Mouse (Mus musculus): ENCODE measurements around the gene Lgsn.

The Lgsn gene

GRCm38 (mm10) chr1:31176101-31176500, at the start of gene Lgsn:
Gene Lgsn (plus strand): TSS chr1:31176401.
- no peak for DNase-seq

GRCm38 (mm10) chr1:31138387-31138786, 37.8 kb upstream of the Lgsn start:
- no peak for DNase-seq

GRCm38 (mm10) chr1:31142288-31143094, 33.7 kb upstream of the Lgsn start:
- no peak for DNase-seq

GRCm38 (mm10) chr1:31143571-31143970, 32.6 kb upstream of the Lgsn start:
- no peak for DNase-seq

GRCm38 (mm10) chr1:31149671-31150070, 26.5 kb upstream of the Lgsn start:
- DNase-seq = peak; percentile 3

GRCm38 (mm10) chr1:31150546-31150945, 25.7 kb upstream of the Lgsn start:
- DNase-seq = no peak

GRCm38 (mm10) chr1:31152799-31153426, 23.3 kb upstream of the Lgsn start:
- DNase-seq = peak; percentile 11

GRCm38 (mm10) chr1:31153793-31154349, 22.3 kb upstream of the Lgsn start:
- peak; percentile 73 for DNase-seq

GRCm38 (mm10) chr1:31156185-31156584, 20.0 kb upstream of the Lgsn start:
- no peak for DNase-seq

GRCm38 (mm10) chr1:31156884-31157283, 19.3 kb upstream of the Lgsn start:
- peak; percentile 7 for DNase-seq

- no peak for DNase-seq
These were observed 11.5 kb upstream of the Lgsn start for GRCm38 (mm10) chr1:31164527-31165189.

- no peak for DNase-seq
These were observed 10.7 kb upstream of the Lgsn start for GRCm38 (mm10) chr1:31165326-31166121.

- DNase-seq = no peak
These were observed 800 bp upstream of the Lgsn start for GRCm38 (mm10) chr1:31175401-31175800.

- DNase-seq = no peak
These were observed 2.1 kb downstream of the Lgsn start for GRCm38 (mm10) chr1:31178264-31178663.

GRCm38 (mm10) chr1:31190237-31190866, 14.2 kb downstream of the Lgsn start:
- no peak for DNase-seq

GRCm38 (mm10) chr1:31195633-31196032, 19.4 kb downstream of the Lgsn start:
- no peak for DNase-seq

- DNase-seq = no peak
These were observed 20.8 kb downstream of the Lgsn start for GRCm38 (mm10) chr1:31196959-31197358.

GRCm38 (mm10) chr1:31203771-31204170, 27.6 kb downstream of the Lgsn start:
- no peak for DNase-seq

- DNase-seq = no peak
These were observed 29.1 kb downstream of the Lgsn start for GRCm38 (mm10) chr1:31205346-31205745.

- DNase-seq = no peak
These were observed 29.6 kb downstream of the Lgsn start for GRCm38 (mm10) chr1:31205770-31206169.

- peak; percentile 51 for DNase-seq
These were observed 33.9 kb downstream of the Lgsn start for GRCm38 (mm10) chr1:31210144-31210543.

- no peak for DNase-seq
These were observed 38.6 kb downstream of the Lgsn start for GRCm38 (mm10) chr1:31214831-31215230.

Measured in kidney, postnatal 14 days (tissue).